Mouse (Mus musculus) forebrain, embryonic 16.5 days (tissue): ENCODE results near the gene Pknox2. TPM values are rescaled to one million over a fixed set of nuclear protein-coding genes. Genes with fewer than 3 reads are reported as not detected.
A peak's percentile ranks its signal among the peaks of the same experiment; 100 is the strongest.

Experiments
- ATAC-seq: fragments of 200-750 bp; cut with Nextera tagmentation; 2 replicates; pipeline ENCODE4 v1.8.0; 2017; ENCODE audit warnings: mild to moderate bottlenecking, moderate library complexity
- H3K27ac ChIP-seq: fragments of 300-500 bp; sonication (generic); 2 replicates; pipeline ENCODE4 v1.5.1; 2014; ENCODE audit warnings: low read length, control low read depth
- H3K27me3 ChIP-seq: fragments of 300-500 bp; sonication (generic); replicated peaks from 2 replicates; pipeline ENCODE4 v1.6.1; 2014; ENCODE audit warnings: low read length; ENCODE audit not compliant: control insufficient read depth, insufficient read depth
- H3K36me3 ChIP-seq: fragments of 300-500 bp; sonication (generic); 2 replicates; pipeline ENCODE4 v1.6.1; 2014; ENCODE audit not compliant: control insufficient read depth, insufficient read depth
- H3K4me1 ChIP-seq: fragments of 300-500 bp; sonication (generic); replicated peaks from 2 replicates; pipeline ENCODE4 v1.6.1; 2014; ENCODE audit warnings: low read length; ENCODE audit not compliant: control insufficient read depth, insufficient read depth
- H3K4me2 ChIP-seq: fragments of 300-500 bp; sonication (generic); 2 replicates; pipeline ENCODE4 v1.6.1; 2014; ENCODE audit warnings: mild to moderate bottlenecking, low read length, control low read depth
- H3K4me3 ChIP-seq: fragments of 300-500 bp; sonication (generic); replicated peaks from 2 replicates; pipeline ENCODE4 v1.5.1; 2014; ENCODE audit warnings: mild to moderate bottlenecking, low read length, control low read depth
- H3K9ac ChIP-seq: fragments of 300-500 bp; sonication (generic); replicated peaks from 2 replicates; pipeline ENCODE4 v1.6.1; 2014; ENCODE audit warnings: low read depth, low read length, control low read depth
- H3K9me3 ChIP-seq: fragments of 300-500 bp; sonication (generic); 2 replicates; pipeline ENCODE4 v1.6.1; 2016; ENCODE audit warnings: low read length; ENCODE audit not compliant: control insufficient read depth
- WGBS: fragments of 180-500 bp; shearing (Covaris S2); extraction: QIAGEN DNeasy Blood & Tissue Kit; methylation state at CpG from one replicate; pipeline ENCODE4 v1.1.7; 2014; 5-methylcytosine and 5-hydroxymethylcytosine counted together
- polyA plus RNA-seq: library from polyadenylated mRNA; unstranded; fragments of >200 nt; fragmentation: Nextera tagmentation; extraction: Ambion mirVana; gene quantifications from 2 replicates; pipeline ENCODE4 v1.2.1, GENCODE M21; 2015

The Pknox2 gene
- polyA plus RNA-seq, 1 experiment from 2014 or later: 26.9 TPM

DNA sequence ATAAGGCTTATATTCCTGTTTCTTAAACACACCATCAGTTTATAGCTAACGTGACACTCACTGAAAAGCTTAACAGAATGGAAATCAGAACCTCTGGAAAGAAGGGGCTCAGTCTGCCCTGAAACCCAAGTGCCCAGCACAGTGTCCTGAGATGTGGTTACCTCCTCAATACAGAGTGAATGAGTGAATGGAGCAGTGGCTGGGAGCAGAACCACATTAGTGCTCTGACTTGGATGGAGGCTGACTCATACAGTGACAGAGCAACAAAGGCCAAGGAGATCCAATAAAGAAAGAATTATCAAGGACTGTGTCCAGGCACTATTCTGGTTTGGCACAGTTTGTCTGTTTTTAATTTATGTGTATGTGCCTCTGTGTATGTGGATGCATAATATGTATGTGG, 101.3 kb downstream of the Pknox2 start:
- no peak for ATAC-seq
- H3K9me3 ChIP-seq: no peaks in the 10 kb centered on the region
- no peaks in the 10 kb centered on the region for H3K27me3 ChIP-seq
- WGBS: 71% methylated on average over 1 of the region's 1 CpGs
- no peak overlapping the region for H3K4me2 ChIP-seq
- no peaks in the 10 kb centered on the region for H3K4me1 ChIP-seq
- H3K4me3 ChIP-seq: no peak overlapping the region
- H3K36me3 ChIP-seq: no peaks in the 10 kb centered on the region
- no peak overlapping the region for H3K27ac ChIP-seq
- no peak overlapping the region for H3K9ac ChIP-seq

DNA sequence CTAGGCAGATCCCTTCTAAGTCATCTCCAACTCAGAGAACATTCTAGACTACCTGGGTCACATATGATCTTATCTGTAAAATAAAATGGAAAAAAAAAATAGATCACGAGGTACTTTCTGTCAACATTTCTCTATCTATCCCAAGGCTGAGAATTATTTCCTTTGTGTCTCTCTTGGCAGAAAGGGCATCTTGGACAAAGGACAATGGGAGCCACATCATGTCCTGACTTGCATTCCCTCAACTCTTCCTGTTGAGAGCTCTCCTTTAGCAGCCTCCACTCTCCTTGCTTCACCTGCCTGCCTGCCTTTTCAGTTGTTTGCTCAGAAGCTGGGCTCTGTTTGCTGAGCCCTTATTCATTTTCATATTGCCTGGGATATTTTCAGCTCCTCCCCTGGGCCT, 103.0 kb downstream of the Pknox2 start:
- no peak for ATAC-seq
- no peak overlapping the region for H3K9ac ChIP-seq
- H3K4me1 ChIP-seq: peaks cover 2% of the 10 kb centered on the region; the same call in 1 of the 2 replicates
- 86% methylated on average over 1 of the region's 1 CpGs for WGBS
- H3K36me3 ChIP-seq: no peaks in the 10 kb centered on the region
- no peak overlapping the region for H3K4me3 ChIP-seq
- no peak overlapping the region for H3K4me2 ChIP-seq
- H3K27ac ChIP-seq: no peak overlapping the region
- no peaks in the 10 kb centered on the region for H3K9me3 ChIP-seq
- H3K27me3 ChIP-seq: no peaks in the 10 kb centered on the region

DNA sequence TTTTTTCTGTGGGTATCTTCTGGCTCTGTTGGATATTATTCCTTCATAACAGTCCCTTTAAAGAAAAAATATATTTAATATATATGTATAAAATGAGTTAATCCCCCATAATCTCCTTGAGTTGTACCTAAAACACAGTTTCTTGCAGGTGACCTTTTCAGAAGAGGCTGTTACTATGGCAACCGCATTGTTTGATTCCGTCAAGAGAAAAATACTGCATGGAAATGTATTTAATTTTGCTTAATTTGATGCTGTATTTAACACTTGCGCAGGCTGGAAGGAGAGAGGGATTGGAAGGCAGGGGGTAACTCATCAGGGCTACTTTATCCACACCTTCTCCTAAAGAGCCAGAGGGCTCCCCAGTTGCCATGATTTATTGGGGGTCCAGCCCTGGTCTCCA, 108.3 kb downstream of the Pknox2 start:
- no peak overlapping the region for H3K4me3 ChIP-seq
- no peaks in the 10 kb centered on the region for H3K27me3 ChIP-seq
- H3K4me2 ChIP-seq: no peak overlapping the region
- H3K27ac ChIP-seq: peak overlapping the region; percentile 12; the same call in 1 of the 2 replicates
- no peaks in the 10 kb centered on the region for H3K36me3 ChIP-seq
- H3K9ac ChIP-seq: no peak overlapping the region
- WGBS: 48% methylated on average over 3 of the region's 3 CpGs
- no peak; the same call in 1 of the 2 replicates for ATAC-seq
- peaks cover 12% of the 10 kb centered on the region; the same call in 1 of the 2 replicates for H3K4me1 ChIP-seq
- no peaks in the 10 kb centered on the region for H3K9me3 ChIP-seq

DNA sequence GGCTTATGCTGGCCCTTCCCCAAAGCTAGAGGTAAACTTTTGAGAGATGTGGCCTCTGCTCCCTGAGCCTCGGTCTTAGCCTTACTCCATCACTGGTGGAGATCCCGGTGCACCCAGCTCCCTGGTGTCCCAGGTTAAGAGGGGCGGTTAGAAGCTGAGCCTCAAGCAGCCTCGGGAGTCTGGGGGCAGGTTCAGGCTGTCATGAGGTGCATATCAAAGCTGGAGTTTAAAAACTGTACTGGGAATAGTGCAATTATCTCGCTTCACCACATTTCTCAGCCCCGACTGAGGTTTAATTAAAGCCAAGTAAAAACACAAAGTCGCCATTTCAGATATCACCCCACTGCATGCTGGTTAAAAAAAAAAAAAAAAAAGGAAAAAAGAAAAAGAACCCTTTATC, 108.8 kb downstream of the Pknox2 start:
- Histone ChIP-seq H3K36me3 (no peaks in the 10 kb centered on the region), H3K9ac (no peak overlapping the region), H3K4me2 (no peak overlapping the region), H3K27me3 (no peaks in the 10 kb centered on the region), H3K4me1 (peaks cover 12% of the 10 kb centered on the region; the same call in 1 of the 2 replicates), H3K27ac (peak overlapping the region; percentile 19; the same call in 1 of the 2 replicates), H3K4me3 (no peak overlapping the region), H3K9me3 (no peaks in the 10 kb centered on the region)
- 19% methylated on average over 7 of the region's 7 CpGs for WGBS
- ATAC-seq: peak; percentile 43; the same call in 1 of the 2 replicates

DNA sequence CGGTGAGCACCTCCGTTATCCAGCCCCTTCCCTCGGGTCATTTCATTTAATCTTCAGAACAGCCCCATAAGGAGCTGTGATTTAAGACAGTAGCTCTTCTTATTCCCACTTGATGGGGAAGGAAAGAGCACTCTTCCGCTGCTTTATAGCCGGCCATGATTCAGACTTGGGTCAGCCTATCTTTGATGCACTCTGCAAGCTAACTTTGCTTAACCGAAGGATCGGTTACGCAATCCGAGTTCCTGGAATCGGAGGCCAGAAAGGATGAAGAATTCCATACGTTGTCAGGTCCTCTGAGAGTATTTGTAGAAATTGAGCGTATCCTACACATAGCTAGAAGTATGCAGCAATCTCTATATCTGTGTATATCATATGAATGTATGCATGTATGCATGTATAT, 109.8 kb downstream of the Pknox2 start:
- 87% methylated on average over 12 of the region's 12 CpGs for WGBS
- H3K4me3 ChIP-seq: no peak overlapping the region
- H3K36me3 ChIP-seq: no peaks in the 10 kb centered on the region
- H3K9ac ChIP-seq: no peak overlapping the region
- no peak overlapping the region for H3K4me2 ChIP-seq
- H3K9me3 ChIP-seq: no peaks in the 10 kb centered on the region
- H3K4me1 ChIP-seq: peaks cover 12% of the 10 kb centered on the region; the same call in 1 of the 2 replicates
- no peaks in the 10 kb centered on the region for H3K27me3 ChIP-seq
- no peak overlapping the region for H3K27ac ChIP-seq
- no peak for ATAC-seq

DNA sequence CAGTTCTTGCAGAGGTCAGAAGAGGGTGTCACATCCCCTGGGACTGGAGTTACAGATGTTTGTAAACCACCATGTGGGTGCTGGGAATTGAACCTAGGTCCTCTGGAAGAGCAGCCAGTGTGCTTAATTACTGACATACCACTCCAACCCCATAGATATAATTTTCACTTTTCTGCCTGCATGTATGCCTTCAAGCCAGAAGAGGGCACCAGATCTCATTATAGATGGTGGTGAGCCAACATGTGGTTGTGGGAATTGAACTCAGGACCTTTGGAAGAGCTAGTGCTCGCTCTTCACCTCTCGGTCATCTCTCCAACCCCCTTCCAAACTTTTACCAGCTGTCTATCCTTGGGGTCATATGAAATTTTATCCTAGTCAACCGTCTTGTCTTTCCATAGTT, 112.0 kb downstream of the Pknox2 start:
- no peak overlapping the region for H3K4me3 ChIP-seq
- no peak for ATAC-seq
- 98% methylated on average over 3 of the region's 3 CpGs for WGBS

DNA sequence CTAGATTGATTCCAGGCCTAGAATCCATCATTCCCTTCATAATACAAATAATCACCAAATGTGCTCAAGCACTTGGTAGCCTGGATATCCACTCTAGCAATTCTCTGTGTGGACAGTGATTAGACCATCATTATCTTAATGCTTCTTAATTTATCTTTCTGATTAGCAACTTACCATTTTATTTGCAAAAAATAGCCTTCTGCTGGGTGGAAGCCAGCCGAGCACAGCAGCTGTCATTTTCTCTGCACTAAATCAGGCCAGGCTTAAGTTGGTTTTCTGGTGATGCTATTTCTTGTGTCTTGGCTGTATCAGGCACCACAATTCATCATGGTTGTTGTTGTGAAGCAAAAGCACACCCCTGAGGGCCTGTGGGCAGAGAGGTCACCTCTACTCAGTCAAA, 112.9 kb downstream of the Pknox2 start:
- no peaks in the 10 kb centered on the region for H3K27me3 ChIP-seq
- no peak overlapping the region for H3K9ac ChIP-seq
- 59% methylated on average over 1 of the region's 1 CpGs for WGBS
- H3K4me2 ChIP-seq: no peak overlapping the region
- no peaks in the 10 kb centered on the region for H3K9me3 ChIP-seq
- peaks cover 25% of the 10 kb centered on the region for H3K4me1 ChIP-seq
- no peak overlapping the region for H3K27ac ChIP-seq
- ATAC-seq: no peak
- H3K36me3 ChIP-seq: no peaks in the 10 kb centered on the region
- no peak overlapping the region for H3K4me3 ChIP-seq

More for the DNA sequence above, 112.0 kb downstream of the Pknox2 start:
- Histone ChIP-seq H3K27me3 (no peaks in the 10 kb centered on the region), H3K4me1 (peaks cover 19% of the 10 kb centered on the region), H3K9ac (no peak overlapping the region), H3K9me3 (no peaks in the 10 kb centered on the region), H3K4me2 (no peak overlapping the region), H3K27ac (no peak overlapping the region), H3K36me3 (no peaks in the 10 kb centered on the region)

DNA sequence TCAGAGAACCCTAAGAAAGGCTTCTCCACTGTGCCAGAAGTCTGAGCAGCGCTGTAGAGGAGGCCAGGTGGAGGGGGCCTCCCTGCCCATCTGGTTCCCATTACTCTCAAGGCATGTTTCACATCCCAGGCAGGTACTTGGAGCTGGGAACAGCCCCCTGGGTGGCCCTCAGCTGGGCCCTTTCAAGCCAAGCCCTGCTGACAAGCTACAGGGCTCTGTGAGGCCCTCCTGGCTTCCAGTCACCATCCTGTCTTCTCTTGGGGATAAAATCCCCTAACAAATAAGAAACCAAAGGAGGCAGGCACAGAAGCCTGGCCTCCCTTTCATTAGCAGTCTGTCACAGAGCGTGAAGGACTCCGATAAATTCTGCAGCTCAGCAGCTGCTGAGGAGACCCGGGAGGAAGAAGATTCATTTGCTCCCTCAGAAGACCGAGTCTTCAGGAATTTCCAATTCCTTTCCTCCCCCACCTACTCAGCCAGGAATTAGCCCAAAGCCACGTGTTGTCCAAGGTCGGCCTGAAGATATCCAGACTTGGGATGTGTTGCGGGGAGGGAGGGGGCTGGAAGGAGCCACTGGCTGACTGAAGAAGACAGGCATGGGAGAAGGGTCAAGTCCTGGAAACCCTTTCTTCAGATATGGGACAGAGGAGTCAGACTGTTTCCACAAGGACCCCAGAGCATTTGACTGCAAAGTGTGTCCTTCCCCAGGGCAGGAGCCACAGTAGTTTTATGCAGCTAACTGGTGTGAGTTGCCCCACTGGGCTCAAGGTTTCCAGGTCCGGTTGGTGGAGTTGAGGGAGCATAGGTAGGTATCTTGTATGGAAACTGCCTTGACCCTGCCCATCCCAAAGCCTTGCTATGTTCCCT, 116.6 kb downstream of the Pknox2 start:
- Histone ChIP-seq H3K9ac (no peak overlapping the region), H3K4me2 (no peak overlapping the region), H3K27ac (no peak overlapping the region; the same call in 1 of the 2 replicates), H3K36me3 (no peaks in the 10 kb centered on the region), H3K27me3 (no peaks in the 10 kb centered on the region), H3K9me3 (no peaks in the 10 kb centered on the region), H3K4me1 (peaks cover 39% of the 10 kb centered on the region), H3K4me3 (no peak overlapping the region)
- 23% methylated on average over 9 of the region's 9 CpGs for WGBS
- peak; percentile 17; the same call in 1 of the 2 replicates for ATAC-seq

DNA sequence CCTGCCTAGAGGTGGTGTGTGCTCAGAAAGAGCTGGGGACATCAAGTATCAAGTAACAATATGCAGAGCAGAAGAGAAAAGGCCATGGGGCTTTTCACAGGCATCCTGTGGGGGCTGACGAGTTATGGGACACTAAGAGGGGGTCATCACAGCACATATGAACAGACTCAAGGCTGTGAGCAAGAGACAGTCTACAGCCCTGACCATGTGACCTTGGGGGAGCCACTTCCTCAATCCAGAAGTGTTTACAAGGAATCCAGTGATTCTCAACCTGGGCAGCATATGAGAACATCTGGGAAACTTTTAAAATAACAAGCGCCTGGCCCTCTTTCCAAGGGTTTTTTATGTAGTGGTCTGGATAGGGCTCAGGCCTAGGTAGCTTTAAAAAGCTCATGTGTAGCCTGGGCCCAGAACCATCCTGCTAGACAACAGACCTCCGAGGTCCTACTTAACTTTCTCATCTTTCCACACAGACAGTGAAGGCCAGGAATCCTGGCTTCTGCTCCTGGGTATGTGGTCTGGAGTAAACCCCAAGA, 117.3 kb downstream of the Pknox2 start:
- Histone ChIP-seq H3K9ac (no peak overlapping the region), H3K36me3 (no peaks in the 10 kb centered on the region), H3K4me3 (no peak overlapping the region), H3K4me2 (no peak overlapping the region), H3K9me3 (no peaks in the 10 kb centered on the region), H3K4me1 (peaks cover 42% of the 10 kb centered on the region), H3K27ac (no peak overlapping the region; the same call in 1 of the 2 replicates), H3K27me3 (no peaks in the 10 kb centered on the region)
- ATAC-seq: no peak
- WGBS: 75% methylated on average over 3 of the region's 3 CpGs
